Mouse (Mus musculus): ENCODE measurements around the gene Lst1. TPM values are rescaled to one million over a fixed set of nuclear protein-coding genes. Genes with fewer than 3 reads are reported as not detected.

The Lst1 gene
- polyA plus RNA-seq, 1 experiment from 2014 or later = 17.5 TPM

DNA sequence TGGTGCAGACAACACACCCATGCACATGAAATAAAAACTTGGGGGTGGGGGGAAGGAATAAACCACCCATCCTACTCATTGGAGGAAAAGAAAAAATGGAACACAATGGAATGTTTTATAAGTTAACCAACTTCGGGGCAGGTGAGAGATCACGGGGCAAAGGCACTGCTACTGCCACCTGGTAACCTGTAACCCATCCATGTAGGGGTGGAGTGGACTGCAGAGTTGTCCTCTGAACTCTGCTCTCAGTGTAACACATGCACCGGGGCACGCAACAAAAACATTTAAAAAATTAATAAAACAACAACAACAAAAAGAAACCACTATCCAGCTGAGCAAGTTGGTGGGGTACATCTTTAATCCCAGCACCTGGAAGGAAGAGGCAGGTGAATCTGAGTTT, 36.1 kb downstream of the Lst1 start:
- WGBS = 94% methylated on average over 4 of the region's 4 CpGs
- DNase-seq (ENCODE audit: low spot score) (no peak), ATAC-seq (ENCODE audit: low FRiP score, low TSS enrichment) (no peak)
- H3K9me3 ChIP-seq (ENCODE audit: control insufficient read depth, low read length) = no peaks in the 10 kb centered on the region
- H3K27me3 ChIP-seq (ENCODE audit: control insufficient read depth, insufficient read depth, low read length) = no peaks in the 10 kb centered on the region
- no peak overlapping the region for H3K9ac ChIP-seq (ENCODE audit: low read length)
- TF ChIP-seq CTCF (IDR thresholded peaks at IDR 0.05; ENCODE audit: low read depth) (no peak), EP300 (optimal IDR thresholded peaks at IDR 0.05) (no peak)
- H3K36me3 ChIP-seq (ENCODE audit: control insufficient read depth, insufficient read depth, low read length) = peaks cover 71% of the 10 kb centered on the region
- no peak overlapping the region for H3K4me2 ChIP-seq (replicated peaks; ENCODE audit: low read depth)
- no peaks in the 10 kb centered on the region for H3K4me1 ChIP-seq (replicated peaks; ENCODE audit: control insufficient read depth, insufficient read depth)
- H3K4me3 ChIP-seq (ENCODE audit: low read depth, low read length) = no peak overlapping the region
- H3K27ac ChIP-seq (replicated peaks) = no peak overlapping the region

DNA sequence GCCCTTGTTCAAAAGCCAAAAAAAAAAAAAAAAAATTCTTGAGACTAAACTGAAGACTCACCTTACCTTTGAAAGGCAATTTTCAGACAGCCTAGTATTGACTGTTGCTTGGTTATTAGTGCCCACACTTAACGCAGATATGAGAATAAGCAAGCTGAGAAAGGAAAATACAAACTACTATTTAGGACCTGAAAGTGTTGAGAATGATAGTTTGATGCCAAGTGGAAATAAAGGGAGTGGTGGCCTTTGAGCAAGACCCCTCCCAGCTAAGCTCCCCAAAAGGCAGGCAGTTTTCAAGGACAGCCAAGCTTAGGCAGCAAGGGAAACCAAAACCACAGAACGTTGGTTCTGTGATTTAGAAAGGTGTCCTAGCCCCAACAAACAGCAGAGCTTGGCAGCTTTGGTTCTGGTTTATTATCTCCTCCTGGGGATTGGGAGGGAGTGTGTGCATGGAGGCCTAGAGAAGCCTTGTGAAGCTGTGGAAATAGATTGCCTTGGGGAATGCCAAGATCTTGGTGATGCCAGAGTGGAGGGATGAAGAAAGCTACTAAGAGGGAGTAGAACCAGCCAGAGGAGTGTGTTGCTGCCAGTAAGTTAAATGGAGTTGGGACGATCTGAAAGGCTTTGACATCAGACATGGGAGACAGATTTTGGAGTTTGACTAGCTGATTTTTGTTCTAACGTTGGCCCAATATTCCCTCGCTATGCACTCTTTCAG, 40.2 kb downstream of the Lst1 start:
- Histone ChIP-seq H3K36me3 (ENCODE audit: control insufficient read depth, insufficient read depth, low read length) (peaks cover 71% of the 10 kb centered on the region), H3K27me3 (ENCODE audit: control insufficient read depth, insufficient read depth, low read length) (no peaks in the 10 kb centered on the region), H3K4me2 (replicated peaks; ENCODE audit: low read depth) (no peak overlapping the region), H3K9me3 (ENCODE audit: control insufficient read depth, low read length) (no peaks in the 10 kb centered on the region), H3K27ac (replicated peaks) (0 out of 2 replicates have a peak overlapping the region, but pooled peaks have one; percentile 35), H3K4me1 (replicated peaks; ENCODE audit: control insufficient read depth, insufficient read depth) (no peaks in the 10 kb centered on the region), H3K4me3 (ENCODE audit: low read depth, low read length) (no peak overlapping the region), H3K9ac (ENCODE audit: low read length) (no peak overlapping the region)
- DNase-seq (ENCODE audit: low spot score) (no peak), ATAC-seq (ENCODE audit: low FRiP score, low TSS enrichment) (no peak)
- WGBS = 56% methylated on average over 5 of the region's 5 CpGs
- TF ChIP-seq EP300 (optimal IDR thresholded peaks at IDR 0.05) (no peak), CTCF (IDR thresholded peaks at IDR 0.05; ENCODE audit: low read depth) (no peak)

DNA sequence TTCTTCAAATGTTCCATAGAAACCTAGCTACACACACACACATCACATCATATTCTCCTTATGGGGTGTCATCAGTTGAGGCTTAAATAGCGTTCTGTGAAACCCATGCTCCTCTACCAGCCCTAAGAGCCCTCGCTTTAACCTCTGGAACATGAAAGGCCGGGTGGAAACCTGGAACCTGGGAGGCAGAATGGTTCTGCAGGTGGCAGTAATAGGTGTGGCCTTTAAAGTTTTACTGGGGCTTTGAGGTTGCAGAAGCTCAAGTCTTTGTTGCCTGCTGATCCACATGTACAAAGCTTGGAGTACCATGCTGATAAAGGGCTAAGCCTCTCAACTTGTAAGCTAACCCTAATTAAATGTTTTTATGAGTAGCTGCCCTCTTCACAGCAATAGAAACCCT, 40.9 kb downstream of the Lst1 start:
- Histone ChIP-seq H3K9me3 (ENCODE audit: control insufficient read depth, low read length) (no peaks in the 10 kb centered on the region), H3K9ac (ENCODE audit: low read length) (no peak overlapping the region), H3K4me3 (ENCODE audit: low read depth, low read length) (no peak overlapping the region), H3K4me1 (replicated peaks; ENCODE audit: control insufficient read depth, insufficient read depth) (no peaks in the 10 kb centered on the region), H3K27ac (replicated peaks) (no peak overlapping the region; the same call in 1 of the 2 replicates), H3K4me2 (replicated peaks; ENCODE audit: low read depth) (no peak overlapping the region), H3K27me3 (ENCODE audit: control insufficient read depth, insufficient read depth, low read length) (no peaks in the 10 kb centered on the region), H3K36me3 (ENCODE audit: control insufficient read depth, insufficient read depth, low read length) (peaks cover 71% of the 10 kb centered on the region)
- DNase-seq (ENCODE audit: low spot score) = no peak
- 37% methylated on average over 3 of the region's 3 CpGs for WGBS
- TF ChIP-seq EP300 (optimal IDR thresholded peaks at IDR 0.05) (no peak), CTCF (IDR thresholded peaks at IDR 0.05; ENCODE audit: low read depth) (no peak)
- ATAC-seq (ENCODE audit: low FRiP score, low TSS enrichment) = no peak

DNA sequence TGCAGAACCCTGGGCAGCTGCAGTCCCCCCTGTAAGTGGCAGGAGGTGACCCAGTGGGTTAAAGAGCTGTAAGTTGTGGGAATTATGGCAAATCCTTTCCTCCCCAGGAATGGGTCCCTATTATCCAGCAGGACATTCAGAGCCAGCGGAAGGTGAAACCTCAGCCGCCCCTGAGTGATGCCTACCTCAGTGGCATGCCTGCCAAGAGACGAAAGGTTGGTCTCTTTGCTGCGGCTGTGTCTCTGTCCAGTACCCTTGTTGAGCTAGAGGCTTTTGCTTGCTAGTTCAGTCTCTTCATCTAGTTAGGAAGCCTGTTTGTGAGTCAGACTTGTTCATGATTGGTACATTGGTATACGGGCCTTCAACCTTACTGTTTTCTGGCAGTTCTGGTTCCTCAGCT, 42.1 kb downstream of the Lst1 start:
- no peak overlapping the region; the same call in 1 of the 2 replicates for H3K9ac ChIP-seq (ENCODE audit: low read length)
- H3K27ac ChIP-seq (replicated peaks) = peak overlapping the region; percentile 40; the same call in 1 of the 2 replicates
- peaks cover 74% of the 10 kb centered on the region for H3K36me3 ChIP-seq (ENCODE audit: control insufficient read depth, insufficient read depth, low read length)
- no peak overlapping the region for H3K4me3 ChIP-seq (ENCODE audit: low read depth, low read length)
- no peaks in the 10 kb centered on the region for H3K4me1 ChIP-seq (replicated peaks; ENCODE audit: control insufficient read depth, insufficient read depth)
- DNase-seq (ENCODE audit: low spot score) (no peak), ATAC-seq (ENCODE audit: low FRiP score, low TSS enrichment) (no peak)
- 73% methylated on average over 5 of the region's 5 CpGs for whole genome bisulfite sequencing
- H3K9me3 ChIP-seq (ENCODE audit: control insufficient read depth, low read length) = no peaks in the 10 kb centered on the region
- H3K27me3 ChIP-seq (ENCODE audit: control insufficient read depth, insufficient read depth, low read length) = no peaks in the 10 kb centered on the region
- TF ChIP-seq CTCF (IDR thresholded peaks at IDR 0.05; ENCODE audit: low read depth) = no peak
- no peak for TF ChIP-seq EP300 (optimal IDR thresholded peaks at IDR 0.05)
- H3K4me2 ChIP-seq (replicated peaks; ENCODE audit: low read depth) = no peak overlapping the region

DNA sequence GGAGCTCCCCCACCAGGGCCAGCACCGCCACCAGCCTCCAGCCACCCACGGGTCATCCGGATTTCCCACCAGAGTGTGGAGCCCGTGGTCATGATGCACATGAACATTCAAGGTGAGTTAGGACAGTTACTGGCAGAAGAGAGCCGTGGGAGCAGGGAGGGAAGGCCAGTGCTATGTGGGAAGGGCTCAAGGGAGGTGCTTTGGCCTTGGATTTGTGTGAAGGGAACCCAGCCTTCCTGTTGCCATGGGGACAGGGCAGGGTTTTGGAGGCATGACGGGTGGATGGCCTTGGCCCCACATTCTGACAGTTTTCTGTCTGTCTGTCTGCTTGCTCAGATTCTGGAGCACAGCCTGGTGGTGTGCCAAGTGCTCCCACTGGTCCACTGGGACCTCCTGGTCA, 46.3 kb downstream of the Lst1 start:
- Histone ChIP-seq H3K9ac (ENCODE audit: low read length) (no peak overlapping the region), H3K27ac (replicated peaks) (no peak overlapping the region), H3K9me3 (ENCODE audit: control insufficient read depth, low read length) (no peaks in the 10 kb centered on the region), H3K36me3 (ENCODE audit: control insufficient read depth, insufficient read depth, low read length) (peaks cover 64% of the 10 kb centered on the region), H3K4me1 (replicated peaks; ENCODE audit: control insufficient read depth, insufficient read depth) (no peaks in the 10 kb centered on the region), H3K4me2 (replicated peaks; ENCODE audit: low read depth) (no peak overlapping the region), H3K4me3 (ENCODE audit: low read depth, low read length) (no peak overlapping the region), H3K27me3 (ENCODE audit: control insufficient read depth, insufficient read depth, low read length) (no peaks in the 10 kb centered on the region)
- DNase-seq (ENCODE audit: low spot score) = no peak
- 85% methylated on average over 6 of the region's 6 CpGs for WGBS
- TF ChIP-seq CTCF (IDR thresholded peaks at IDR 0.05; ENCODE audit: low read depth) (no peak), EP300 (optimal IDR thresholded peaks at IDR 0.05) (no peak)
- ATAC-seq (ENCODE audit: low FRiP score, low TSS enrichment) = no peak

DNA sequence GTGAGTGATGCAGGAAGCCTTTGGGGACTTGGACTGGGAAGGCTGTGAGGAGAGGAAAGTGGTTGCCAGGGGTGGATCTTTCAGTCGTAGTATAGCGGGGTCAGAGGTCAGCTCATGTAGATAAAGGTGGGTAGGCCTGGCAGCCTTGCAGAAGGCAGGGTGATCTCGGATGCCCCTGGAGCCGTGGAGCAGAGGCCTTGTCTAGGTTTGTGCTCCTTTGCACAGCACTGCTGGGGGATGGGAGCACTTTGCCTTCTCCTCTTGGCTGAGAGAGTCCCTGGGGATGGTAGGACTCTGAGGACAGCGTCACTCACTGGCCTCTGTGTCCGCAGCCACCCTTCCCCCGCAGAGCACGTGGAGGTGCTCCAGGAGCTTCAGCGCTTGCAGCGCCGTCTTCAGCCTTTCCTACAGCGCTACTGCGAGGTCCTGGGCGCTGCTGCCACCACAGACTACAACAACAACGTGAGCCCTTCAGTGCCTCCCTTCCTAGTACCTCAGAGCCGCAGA, 47.7 kb downstream of the Lst1 start:
- Histone ChIP-seq H3K36me3 (ENCODE audit: control insufficient read depth, insufficient read depth, low read length) (peaks cover 53% of the 10 kb centered on the region), H3K4me2 (replicated peaks; ENCODE audit: low read depth) (no peak overlapping the region), H3K4me1 (replicated peaks; ENCODE audit: control insufficient read depth, insufficient read depth) (no peaks in the 10 kb centered on the region), H3K4me3 (ENCODE audit: low read depth, low read length) (no peak overlapping the region), H3K27me3 (ENCODE audit: control insufficient read depth, insufficient read depth, low read length) (no peaks in the 10 kb centered on the region), H3K9me3 (ENCODE audit: control insufficient read depth, low read length) (no peaks in the 10 kb centered on the region), H3K9ac (ENCODE audit: low read length) (no peak overlapping the region), H3K27ac (replicated peaks) (no peak overlapping the region)
- ATAC-seq (ENCODE audit: low FRiP score, low TSS enrichment) (no peak), DNase-seq (ENCODE audit: low spot score) (no peak)
- WGBS = 77% methylated on average over 16 of the region's 16 CpGs
- TF ChIP-seq EP300 (optimal IDR thresholded peaks at IDR 0.05) (no peak), CTCF (IDR thresholded peaks at IDR 0.05; ENCODE audit: low read depth) (no peak)
